In the genomic region with DNA sequence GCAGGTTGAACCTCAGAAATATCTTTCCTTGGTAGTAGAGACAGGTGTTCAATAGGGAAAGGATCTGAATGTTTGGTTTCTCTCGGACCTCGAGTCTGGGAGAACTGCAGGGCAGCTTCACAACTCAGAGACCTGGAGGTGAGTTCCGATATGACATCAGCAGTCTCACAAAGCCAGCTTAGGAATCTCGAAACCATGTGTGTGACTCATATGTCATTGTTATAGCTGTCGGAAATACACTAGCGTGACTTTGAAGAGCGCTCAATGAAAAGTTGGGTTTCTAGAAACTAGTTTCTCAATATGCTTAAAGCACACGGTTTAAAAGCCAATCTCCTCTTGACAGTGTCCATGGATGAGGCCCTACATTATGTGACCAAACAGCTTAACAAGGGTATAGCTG, we compare ENCODE assay signal across 31 mouse cellular contexts.
"Had no signal": no experiment of that assay in that cellular context is flagged by ENCODE, and none has a peak within 500 bp of the region (broad histone marks: within the 10 kb centered on the region; RNA-seq: fewer than 3 reads in every experiment).

No protein-coding gene starts in this region.

- H3K4me3 ChIP-seq: left cerebral cortex, adult 2 months; limb, embryonic 10.5 days; limb, embryonic 12.5 days; limb, embryonic 13.5 days; limb, embryonic 15.5 days; liver, embryonic 12.5 days; liver, embryonic 13.5 days; liver, embryonic 15.5 days; lung, embryonic 15.5 days; megakaryocyte, embryonic 14.5 days; midbrain, embryonic 10.5 days; midbrain, embryonic 12.5 days; midbrain, embryonic 13.5 days; midbrain, embryonic 15.5 days; myocyte had no signal

- DNase-seq: left cerebral cortex, postnatal 4 days; liver; liver, embryonic 13.5 days; liver, postnatal 0 days; lung, adult 18-20 months; lung, adult 2 months; lung, embryonic 14.5 days; lung, postnatal 10 days; lung, postnatal 14 days; lung, postnatal 4 days; midbrain, embryonic 14.5 days had no signal

- H3K36me3 ChIP-seq: limb, embryonic 10.5 days; limb, embryonic 12.5 days; limb, embryonic 13.5 days; limb, embryonic 15.5 days; liver, embryonic 12.5 days; liver, embryonic 13.5 days; liver, embryonic 15.5 days; lung, embryonic 15.5 days; midbrain, embryonic 10.5 days; midbrain, embryonic 12.5 days; midbrain, embryonic 13.5 days; midbrain, embryonic 15.5 days had no signal

- H3K9ac ChIP-seq: limb, embryonic 12.5 days; limb, embryonic 13.5 days; limb, embryonic 15.5 days; liver, embryonic 12.5 days; liver, embryonic 13.5 days; liver, embryonic 14.5 days; liver, embryonic 15.5 days; liver, postnatal 0 days; lung, embryonic 14.5 days; lung, embryonic 15.5 days; midbrain, embryonic 12.5 days; midbrain, embryonic 13.5 days; midbrain, embryonic 15.5 days had no signal

- H3K4me2 ChIP-seq: limb, embryonic 12.5 days; limb, embryonic 13.5 days; limb, embryonic 15.5 days; liver, embryonic 11.5 days; liver, embryonic 12.5 days; liver, embryonic 13.5 days; liver, embryonic 15.5 days; lung, embryonic 14.5 days; lung, embryonic 15.5 days; midbrain, embryonic 11.5 days; midbrain, embryonic 12.5 days; midbrain, embryonic 13.5 days; midbrain, embryonic 15.5 days had no signal

- ATAC-seq: liver, embryonic 12.5 days; liver, postnatal 0 days; lung, postnatal 0 days; midbrain, embryonic 13.5 days; midbrain, embryonic 15.5 days; midbrain, embryonic 16.5 days had no signal

- H3K27me3 ChIP-seq: limb, embryonic 12.5 days; limb, embryonic 13.5 days; limb, embryonic 15.5 days; liver, embryonic 12.5 days; liver, embryonic 13.5 days; liver, embryonic 15.5 days; lung, embryonic 15.5 days; megakaryocyte, embryonic 14.5 days; midbrain, embryonic 12.5 days; midbrain, embryonic 13.5 days; midbrain, embryonic 15.5 days had no signal

- H3K4me1 ChIP-seq: limb, embryonic 10.5 days; limb, embryonic 12.5 days; limb, embryonic 13.5 days; limb, embryonic 15.5 days; liver, embryonic 12.5 days; liver, embryonic 13.5 days; liver, embryonic 15.5 days; lung, embryonic 15.5 days; megakaryocyte, embryonic 14.5 days; midbrain, embryonic 10.5 days; midbrain, embryonic 12.5 days; midbrain, embryonic 13.5 days; midbrain, embryonic 15.5 days had no signal

- H3K9me3 ChIP-seq: limb, embryonic 10.5 days; limb, embryonic 12.5 days; limb, embryonic 13.5 days; limb, embryonic 15.5 days; liver, embryonic 12.5 days; liver, embryonic 13.5 days; liver, embryonic 15.5 days; lung, embryonic 15.5 days; midbrain, embryonic 10.5 days; midbrain, embryonic 12.5 days; midbrain, embryonic 13.5 days; midbrain, embryonic 15.5 days had no signal

- H3K27ac ChIP-seq: left cerebral cortex, adult 2 months; limb, embryonic 10.5 days; limb, embryonic 12.5 days; limb, embryonic 13.5 days; limb, embryonic 15.5 days; liver, embryonic 12.5 days; liver, embryonic 13.5 days; liver, embryonic 14.5 days; liver, embryonic 15.5 days; lung, embryonic 15.5 days; macrophage; midbrain, embryonic 10.5 days; midbrain, embryonic 12.5 days; midbrain, embryonic 13.5 days; midbrain, embryonic 15.5 days had no signal
